Comparison of ENCODE assay signal across 27 mouse cellular contexts in the genomic region with DNA sequence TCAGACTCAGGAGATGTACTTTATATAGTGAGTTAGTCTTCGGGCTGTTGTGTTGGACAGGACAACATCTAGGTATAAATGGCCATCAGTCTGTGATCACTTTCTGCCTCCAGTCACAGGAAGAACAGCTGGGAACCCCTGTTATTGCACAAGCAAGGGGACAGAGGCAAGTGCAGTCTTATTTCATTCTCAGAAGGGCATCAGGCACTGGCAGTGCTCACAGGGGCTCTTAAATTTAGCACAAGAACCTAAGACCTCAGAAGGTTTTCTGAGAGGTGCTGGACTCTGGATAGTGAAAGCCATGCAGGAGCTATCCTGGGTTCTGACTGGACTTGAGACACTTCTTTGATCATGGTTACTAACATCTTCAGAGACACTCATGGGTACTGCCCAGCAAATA.
"Had no signal": no experiment of that assay in that cellular context is flagged by ENCODE, and none has a peak within 500 bp of the region (broad histone marks: within the 10 kb centered on the region; RNA-seq: fewer than 3 reads in every experiment).

No protein-coding gene starts in this region.

- H3K4me3 ChIP-seq: limb, embryonic 10.5 days; limb, embryonic 12.5 days; limb, embryonic 13.5 days; limb, embryonic 15.5 days; liver, embryonic 12.5 days; liver, embryonic 13.5 days; liver, embryonic 15.5 days; lung, embryonic 15.5 days; megakaryocyte, embryonic 14.5 days; midbrain, embryonic 10.5 days; midbrain, embryonic 12.5 days; midbrain, embryonic 13.5 days; midbrain, embryonic 15.5 days; myocyte had no signal

- H3K27ac ChIP-seq: limb, embryonic 10.5 days; limb, embryonic 12.5 days; limb, embryonic 13.5 days; limb, embryonic 15.5 days; liver, embryonic 12.5 days; liver, embryonic 13.5 days; liver, embryonic 14.5 days; liver, embryonic 15.5 days; lung, embryonic 15.5 days; macrophage; midbrain, embryonic 10.5 days; midbrain, embryonic 12.5 days; midbrain, embryonic 13.5 days; midbrain, embryonic 15.5 days had no signal

- DNase-seq: left cerebral cortex, postnatal 4 days; liver; liver, embryonic 13.5 days; liver, postnatal 0 days; lung, adult 18-20 months; lung, adult 2 months; lung, embryonic 14.5 days; lung, postnatal 10 days; lung, postnatal 14 days; lung, postnatal 36 days; lung, postnatal 4 days; midbrain, embryonic 14.5 days had no signal
